Mouse (Mus musculus) adrenal gland, adult 8-10 months (tissue): ENCODE measurements around the gene Hps5. TPM values are rescaled to one million over a fixed set of nuclear protein-coding genes. Genes with fewer than 3 reads are reported as not detected.
A peak's percentile ranks its signal among the peaks of the same experiment; 100 is the strongest.
"Not testable (repeated sequence)": the region's sequence is repeated elsewhere in the genome, so short reads cannot be mapped to it uniquely, and the experiment has no call there.

Experiments used
- DNase-seq: peaks from one replicate; pipeline ENCODE4 v3.0.0; 2022
- total RNA-seq, 4 experiments: library from RNA; stranded (reverse); gene quantifications; 2 replicates each; pipeline ENCODE4 v1.2.4; 2022

Hps5 gene
- total RNA-seq, 4 experiments from 2014 or later: 26.4 to 40.6 (median 34.7) TPM

- DNase-seq: no peak
These were observed 31.4 kb upstream of the Hps5 start for GRCm38 (mm10) chr7:46827046-46827802.

GRCm38 (mm10) chr7:46820876-46821632 is 25.2 kb upstream of the Hps5 start:
- not testable (repeated sequence) for DNase-seq

GRCm38 (mm10) chr7:46814012-46814411 is 18.1 kb upstream of the Hps5 start:
- no peak for DNase-seq

GRCm38 (mm10) chr7:46810325-46810724 is 14.5 kb upstream of the Hps5 start:
- no peak for DNase-seq

- DNase-seq: no peak
These were observed 915 bp upstream of the Hps5 start for GRCm38 (mm10) chr7:46796779-46797178.

- no peak for DNase-seq
These were observed 379 bp upstream of the Hps5 start for GRCm38 (mm10) chr7:46796206-46796679.

- no peak for DNase-seq
These were observed 2.0 kb downstream of the Hps5 start for GRCm38 (mm10) chr7:46793871-46794270.

GRCm38 (mm10) chr7:46789177-46789849 is 6.6 kb downstream of the Hps5 start:
- DNase-seq: no peak

GRCm38 (mm10) chr7:46770706-46771105 is 25.2 kb downstream of the Hps5 start:
- peak; percentile 16 for DNase-seq

- no peak for DNase-seq
These were observed 27.4 kb downstream of the Hps5 start for GRCm38 (mm10) chr7:46768451-46768850.

GRCm38 (mm10) chr7:46767371-46767770 is 28.5 kb downstream of the Hps5 start:
- DNase-seq: no peak

- DNase-seq: no peak
These were observed 31.2 kb downstream of the Hps5 start for GRCm38 (mm10) chr7:46764672-46765071.

- no peak for DNase-seq
These were observed 33.3 kb downstream of the Hps5 start for GRCm38 (mm10) chr7:46762601-46763000.

GRCm38 (mm10) chr7:46761049-46761795 is 34.6 kb downstream of the Hps5 start:
- DNase-seq: peak; percentile 28

- DNase-seq: no peak
These were observed 44.4 kb downstream of the Hps5 start, which contains the start of gene Saa2 for GRCm38 (mm10) chr7:46751490-46751889. Gene Saa2 (plus strand): TSS chr7:46751790.

- no peak for DNase-seq
These were observed 47.4 kb downstream of the Hps5 start for GRCm38 (mm10) chr7:46748459-46748858.

GRCm38 (mm10) chr7:46746381-46746780 is 49.5 kb downstream of the Hps5 start:
- DNase-seq: no peak

GRCm38 (mm10) chr7:46745816-46746215 is 50.0 kb downstream of the Hps5 start:
- DNase-seq: peak; percentile 52

- DNase-seq: not testable (repeated sequence)
These were observed 53.0 kb downstream of the Hps5 start, which contains the start of gene Saa1 for GRCm38 (mm10) chr7:46742880-46743279. Gene Saa1 (minus strand): TSS chr7:46742980.

GRCm38 (mm10) chr7:46740041-46740440 is 55.8 kb downstream of the Hps5 start:
- not testable (repeated sequence) for DNase-seq

- DNase-seq: no peak
These were observed 57.1 kb downstream of the Hps5 start for GRCm38 (mm10) chr7:46738561-46739460.
